In the genomic region with DNA sequence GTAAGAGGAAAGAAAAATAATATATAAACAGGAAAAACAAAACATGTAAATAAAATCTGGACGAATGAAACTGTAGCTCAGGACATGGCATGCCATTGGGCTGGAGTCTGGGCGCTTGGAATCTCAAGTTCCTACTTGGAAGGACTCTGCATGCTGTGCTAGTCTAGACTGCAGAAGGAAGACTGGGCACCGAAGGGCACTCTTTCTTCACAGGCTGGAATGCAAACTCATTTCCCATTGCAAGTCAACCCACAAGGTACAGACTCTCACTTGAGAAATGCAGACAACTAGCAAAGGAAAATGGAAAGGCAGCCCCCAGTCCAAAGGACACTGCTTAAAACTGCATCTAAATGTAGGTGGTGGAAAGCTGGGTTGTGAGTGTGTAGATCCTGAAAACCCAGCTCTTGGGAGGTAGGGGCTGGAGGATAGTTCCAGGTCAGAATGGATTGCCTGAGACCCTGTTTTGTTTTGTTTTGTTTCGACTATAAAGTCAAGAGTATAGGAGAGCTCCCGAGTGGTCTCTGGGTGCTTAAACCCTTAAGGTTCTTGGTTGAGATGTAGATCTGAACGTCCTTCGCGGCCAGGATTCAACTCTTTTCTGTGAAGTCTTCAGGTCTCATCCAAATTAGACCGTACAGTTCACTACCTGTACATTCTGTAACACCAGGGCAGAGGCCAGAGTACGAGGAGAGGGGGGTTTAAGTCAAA, we compare ENCODE assay signal across 9 mouse cellular contexts. TPM values are rescaled to one million over a fixed set of nuclear protein-coding genes. Genes with fewer than 3 reads are reported as not detected.
A peak's percentile ranks its signal among the peaks of the same experiment; 100 is the strongest.
DNase-seq lines count a peak whose midpoint lies in the region; ATAC-seq and TF ChIP-seq lines count a peak whose summit lies in the region.
"Had no signal": no experiment of that assay in that cellular context is flagged by ENCODE, and none has a peak within 500 bp of the region (broad histone marks: within the 10 kb centered on the region; RNA-seq: fewer than 3 reads in every experiment).

No protein-coding gene starts in this region.

- no peak for ATAC-seq in lung, embryonic 14.5 days (ENCODE audit: insufficient read depth)
- no peak; the same call in 1 of the 2 replicates for ATAC-seq in forebrain, embryonic 14.5 days
- no peak for ATAC-seq in limb, embryonic 13.5 days (ENCODE audit: low FRiP score, low read depth)
- no peak for ATAC-seq in stomach, embryonic 14.5 days (ENCODE audit: insufficient number of reproducible peaks, insufficient read depth, low FRiP score, low read depth)
- ATAC-seq in activated CD4-positive, CD25-positive, alpha-beta regulatory T cell, adult 4 months = no peak

- H3K9me3 ChIP-seq in lung, embryonic 14.5 days (ENCODE audit: low read depth, low read length) = no peaks in the 10 kb centered on the region
- no peaks in the 10 kb centered on the region for H3K9me3 ChIP-seq in forebrain, embryonic 14.5 days (replicated peaks; ENCODE audit: control insufficient read depth, low read length)
- H3K9me3 ChIP-seq in limb, embryonic 13.5 days = no peaks in the 10 kb centered on the region
- H3K9me3 ChIP-seq in stomach, embryonic 14.5 days (ENCODE audit: control insufficient read depth, low read depth, low read length) = no peaks in the 10 kb centered on the region

- DNase-seq in lung, embryonic 14.5 days = no peak
- no peak for DNase-seq in lung, postnatal 10 days
- no peak for DNase-seq in forebrain, embryonic 14.5 days (ENCODE audit: low spot score)
- DNase-seq in urinary bladder, adult 2 months (ENCODE audit: low spot score) = no peak
- DNase-seq: adrenal gland, postnatal 36 days; right cerebral cortex, adult 18-20 months had no signal

- H3K36me3 ChIP-seq in lung, embryonic 14.5 days (ENCODE audit: insufficient read depth) = no peaks in the 10 kb centered on the region
- H3K36me3 ChIP-seq in forebrain, embryonic 14.5 days (ENCODE audit: control insufficient read depth, insufficient read depth, low read length) = no peaks in the 10 kb centered on the region
- H3K36me3 ChIP-seq in limb, embryonic 13.5 days = no peaks in the 10 kb centered on the region
- H3K36me3 ChIP-seq in stomach, embryonic 14.5 days (ENCODE audit: control insufficient read depth, insufficient read depth, low read length) = no peaks in the 10 kb centered on the region

- H3K27me3 ChIP-seq in lung, embryonic 14.5 days (ENCODE audit: insufficient read depth, low read length) = no peaks in the 10 kb centered on the region
- no peaks in the 10 kb centered on the region for H3K27me3 ChIP-seq in forebrain, embryonic 14.5 days (replicated peaks; ENCODE audit: control insufficient read depth, insufficient read depth, low read length)
- H3K27me3 ChIP-seq in limb, embryonic 13.5 days = 0 out of 2 replicates have a peak, but pooled peaks cover 4% of the 10 kb centered on the region
- H3K27me3 ChIP-seq in stomach, embryonic 14.5 days (ENCODE audit: control insufficient read depth, insufficient read depth, low read length) = no peaks in the 10 kb centered on the region

- H3K4me1 ChIP-seq in lung, embryonic 14.5 days (ENCODE audit: insufficient read depth) = no peaks in the 10 kb centered on the region; the same call in 1 of the 2 replicates
- peaks cover 22% of the 10 kb centered on the region for H3K4me1 ChIP-seq in forebrain, embryonic 14.5 days (ENCODE audit: control insufficient read depth, insufficient read depth, low read length)
- peaks cover 12% of the 10 kb centered on the region for H3K4me1 ChIP-seq in limb, embryonic 13.5 days
- 0 out of 2 replicates have a peak, but pooled peaks cover 6% of the 10 kb centered on the region for H3K4me1 ChIP-seq in stomach, embryonic 14.5 days (ENCODE audit: control insufficient read depth, insufficient read depth, low read length)

- peak overlapping the region; percentile 66 for H3K4me2 ChIP-seq in lung, embryonic 14.5 days
- H3K4me2 ChIP-seq in forebrain, embryonic 14.5 days (ENCODE audit: low read length) = peak overlapping the region; percentile 67
- H3K4me2 ChIP-seq in limb, embryonic 13.5 days (replicated peaks) = peak overlapping the region; percentile 70
- H3K4me2 ChIP-seq in stomach, embryonic 14.5 days (replicated peaks; ENCODE audit: low read depth, low read length) = peak overlapping the region; percentile 60

- 39% methylated on average over 10 of the region's 10 CpGs for WGBS in lung, embryonic 14.5 days
- 45% methylated on average over 10 of the region's 10 CpGs for WGBS in forebrain, embryonic 14.5 days
- WGBS in limb, embryonic 13.5 days = 44% methylated on average over 10 of the region's 10 CpGs
- 48% methylated on average over 10 of the region's 10 CpGs for WGBS in stomach, embryonic 14.5 days

- TF ChIP-seq CTCF in lung, embryonic 14.5 days (IDR thresholded peaks at IDR 0.05; ENCODE audit: low read depth) = no peak

- peak overlapping the region; percentile 49; the same call in 1 of the 2 replicates for H3K9ac ChIP-seq in lung, embryonic 14.5 days
- H3K9ac ChIP-seq in forebrain, embryonic 14.5 days (ENCODE audit: low read length) = peak overlapping the region; percentile 62; the same call in 1 of the 2 replicates
- no peak overlapping the region; the same call in 1 of the 2 replicates for H3K9ac ChIP-seq in limb, embryonic 13.5 days
- H3K9ac ChIP-seq in stomach, embryonic 14.5 days (replicated peaks; ENCODE audit: low read depth, low read length) = no peak overlapping the region

- H3K4me3 ChIP-seq in lung, embryonic 14.5 days (ENCODE audit: low read depth, low read length) = no peak overlapping the region; the same call in 1 of the 2 replicates
- H3K4me3 ChIP-seq in forebrain, embryonic 14.5 days (ENCODE audit: low read depth, low read length) = peak overlapping the region; percentile 35
- peak overlapping the region; percentile 43 for H3K4me3 ChIP-seq in limb, embryonic 13.5 days
- peak overlapping the region; percentile 33; the same call in 1 of the 2 replicates for H3K4me3 ChIP-seq in stomach, embryonic 14.5 days (ENCODE audit: low read depth, low read length)

- H3K27ac ChIP-seq in lung, embryonic 14.5 days (ENCODE audit: low read depth) = no peak overlapping the region
- H3K27ac ChIP-seq in forebrain, embryonic 14.5 days (ENCODE audit: low read depth, low read length) = no peak overlapping the region
- H3K27ac ChIP-seq in limb, embryonic 13.5 days = no peak overlapping the region
- H3K27ac ChIP-seq in stomach, embryonic 14.5 days (ENCODE audit: low read length) = no peak overlapping the region

RNA-seq across cellular contexts. Expression of gene Gcnt2, which starts 26.5 kb away (rescaled TPM):
- polyA plus RNA-seq in lung, embryonic 14.5 days (2014; fragmentation: Nextera tagmentation; extraction: Ambion mirVana) = 2.5 and 3.2 TPM in 2 replicates
- 4.8 and 5.2 TPM in 2 replicates for polyA plus RNA-seq in forebrain, embryonic 14.5 days (2014; fragmentation: Nextera tagmentation; extraction: Ambion mirVana)
- 1.5 and 2.1 TPM in 2 replicates for polyA plus RNA-seq in limb, embryonic 13.5 days (2015; fragmentation: Nextera tagmentation; extraction: Ambion mirVana)
- 8.3 and 8.4 TPM in 2 replicates for polyA plus RNA-seq in stomach, embryonic 14.5 days (2014; fragmentation: Nextera tagmentation; extraction: Ambion mirVana)
- polyA plus RNA-seq in activated CD4-positive, CD25-positive, alpha-beta regulatory T cell, adult 4 months (2017; shearing (Covaris generic)) = under 1 TPM in 1 of 2 experiments, not detected in 1; 0.12 TPM
- 10.3 and 20.4 TPM in 2 replicates for polyA plus RNA-seq in urinary bladder, adult 2 months (2012; rRNA removed)

Comparison
In these comparisons a context has a peak if more than half of its experiments do, and no peak if none do; other contexts are left out.
1. H3K9ac ChIP-seq: peak in lung, embryonic 14.5 days (single experiment) and forebrain, embryonic 14.5 days (single experiment); none in limb, embryonic 13.5 days (single experiment) and stomach, embryonic 14.5 days (single experiment).
2. Peak in every context shown above with its lines, with median percentiles within 50 percentile points of each other: H3K4me2 ChIP-seq.